Mouse (Mus musculus): ENCODE measurements around the gene Slc47a2. TPM values are rescaled to one million over a fixed set of nuclear protein-coding genes. Genes with fewer than 3 reads are reported as not detected.
A peak's percentile ranks its signal among the peaks of the same experiment; 100 is the strongest.

Slc47a2 gene
- polyA plus RNA-seq, 1 experiment from 2014 or later, result not detected

DNA sequence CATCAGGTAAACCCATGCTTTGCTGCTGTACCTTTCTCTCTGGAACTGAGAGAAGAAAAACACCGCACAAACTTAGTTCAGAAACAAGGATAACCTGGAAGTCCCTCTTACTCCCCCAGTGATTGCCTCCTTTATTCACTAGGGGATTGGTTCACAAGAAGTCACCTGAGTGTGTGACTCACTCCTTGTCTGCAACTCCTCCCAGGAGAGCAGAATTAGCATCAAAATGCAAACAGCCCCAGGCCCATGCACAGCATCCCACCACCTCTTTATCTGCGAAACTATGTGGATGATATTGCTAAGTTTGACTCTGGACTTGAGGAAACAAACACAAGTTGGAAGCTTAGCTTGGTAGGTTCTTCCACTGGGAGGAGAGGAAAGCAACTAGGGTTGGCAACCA, 45.3 kb downstream of the Slc47a2 start:
- Histone ChIP-seq H3K4me1 (peaks cover 15% of the 10 kb centered on the region), H3K36me3 (no peaks in the 10 kb centered on the region), H3K9me3 (no peaks in the 10 kb centered on the region; the same call in 1 of the 2 replicates), H3K27me3 (ENCODE audit: insufficient read depth, poor library complexity, severe bottlenecking) (no peaks in the 10 kb centered on the region), H3K27ac (no peak overlapping the region), H3K4me3 (no peak overlapping the region)
- WGBS, result 82% methylated on average over 2 of the region's 2 CpGs
- no peak for DNase-seq (ENCODE audit: low spot score)

DNA sequence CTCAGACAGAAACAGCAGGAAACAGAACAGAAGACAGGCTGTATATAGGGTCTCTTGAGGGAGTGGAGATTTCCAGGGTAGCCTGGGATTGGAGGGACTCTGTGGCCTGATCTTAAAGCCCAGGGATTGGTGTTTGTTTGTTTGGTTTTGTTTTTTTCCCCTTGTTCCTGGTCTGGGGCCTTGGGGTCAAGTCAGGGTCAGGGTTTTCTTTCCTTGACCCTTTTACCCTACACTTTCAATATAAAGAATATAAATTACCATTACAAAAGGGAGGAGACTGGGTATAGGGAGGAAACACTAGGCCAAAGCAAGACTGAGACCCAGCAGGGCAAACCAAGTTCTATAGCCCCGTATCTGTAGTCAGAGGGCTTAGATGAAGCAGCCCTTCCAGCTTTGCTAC, 46.1 kb downstream of the Slc47a2 start:
- peak; percentile 11 for DNase-seq (ENCODE audit: low spot score)
- 73% methylated on average over 1 of the region's 1 CpGs for WGBS

GRCm38 (mm10) chr11:61295556-61295955, 47.1 kb downstream of the Slc47a2 start:
- Histone ChIP-seq H3K4me3 (no peak overlapping the region), H3K36me3 (no peaks in the 10 kb centered on the region), H3K9me3 (no peaks in the 10 kb centered on the region; the same call in 1 of the 2 replicates), H3K27ac (no peak overlapping the region), H3K4me1 (peaks cover 6% of the 10 kb centered on the region), H3K27me3 (ENCODE audit: insufficient read depth, poor library complexity, severe bottlenecking) (no peaks in the 10 kb centered on the region)
- WGBS, result 79% methylated on average over 2 of the region's 2 CpGs
- DNase-seq (ENCODE audit: low spot score), result no peak

More for the DNA sequence above, 46.1 kb downstream of the Slc47a2 start:
- H3K4me3 ChIP-seq, result no peak overlapping the region
- no peaks in the 10 kb centered on the region for H3K27me3 ChIP-seq (ENCODE audit: insufficient read depth, poor library complexity, severe bottlenecking)
- H3K4me1 ChIP-seq, result peaks cover 12% of the 10 kb centered on the region
- no peaks in the 10 kb centered on the region; the same call in 1 of the 2 replicates for H3K9me3 ChIP-seq
- H3K27ac ChIP-seq, result no peak overlapping the region
- H3K36me3 ChIP-seq, result no peaks in the 10 kb centered on the region

DNA sequence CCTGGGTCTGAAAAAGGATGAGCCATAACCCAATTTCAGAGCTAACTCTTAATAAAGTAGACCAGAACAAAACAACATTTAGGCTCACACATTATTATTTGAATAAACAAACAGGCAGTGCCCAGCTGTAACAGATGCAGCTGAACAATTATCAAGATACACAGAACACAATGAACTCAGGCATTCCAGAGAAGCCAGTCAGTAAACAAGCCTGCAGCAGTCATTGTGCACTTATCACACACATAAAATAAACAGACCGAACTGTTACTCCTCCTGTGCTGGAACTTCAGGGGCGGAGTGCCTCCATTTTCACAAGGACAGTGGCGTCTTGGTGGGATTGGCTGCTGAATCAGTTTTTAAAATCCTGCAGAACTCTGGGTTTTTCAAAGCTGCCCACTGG, 48.2 kb downstream of the Slc47a2 start:
- no peak for DNase-seq (ENCODE audit: low spot score)
- Histone ChIP-seq H3K9me3 (no peaks in the 10 kb centered on the region; the same call in 1 of the 2 replicates), H3K27ac (no peak overlapping the region), H3K4me3 (no peak overlapping the region), H3K36me3 (no peaks in the 10 kb centered on the region), H3K27me3 (ENCODE audit: insufficient read depth, poor library complexity, severe bottlenecking) (no peaks in the 10 kb centered on the region), H3K4me1 (no peaks in the 10 kb centered on the region)
- 59% methylated on average over 3 of the region's 3 CpGs for WGBS

- Histone ChIP-seq H3K4me1 (no peaks in the 10 kb centered on the region), H3K9me3 (no peaks in the 10 kb centered on the region; the same call in 1 of the 2 replicates), H3K36me3 (no peaks in the 10 kb centered on the region), H3K27ac (no peak overlapping the region), H3K27me3 (ENCODE audit: insufficient read depth, poor library complexity, severe bottlenecking) (no peaks in the 10 kb centered on the region), H3K4me3 (no peak overlapping the region)
- 66% methylated on average over 2 of the region's 2 CpGs for WGBS
- DNase-seq (ENCODE audit: low spot score), result no peak
These were observed 49.4 kb downstream of the Slc47a2 start for GRCm38 (mm10) chr11:61293251-61293650.

DNA sequence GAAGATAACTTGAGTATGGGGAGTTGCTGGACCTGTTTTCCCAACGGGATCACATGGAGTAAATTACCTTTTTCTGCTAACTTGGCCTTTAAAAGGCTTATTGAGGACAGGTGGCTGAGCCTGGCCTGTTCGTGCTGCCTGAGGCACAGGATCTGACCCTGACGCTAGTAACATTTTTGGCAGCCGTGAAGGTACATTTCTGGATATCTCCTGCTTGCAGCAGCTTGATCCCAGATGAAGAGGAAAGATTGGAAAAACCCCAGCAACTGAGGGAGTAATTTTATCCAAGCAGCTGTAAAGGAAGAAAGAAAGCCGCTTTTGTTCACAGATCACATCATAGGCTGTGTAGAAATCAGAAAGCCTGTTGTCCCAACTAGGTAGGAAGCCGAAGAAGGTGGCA, 58.3 kb downstream of the Slc47a2 start:
- DNase-seq (ENCODE audit: low spot score), result no peak
- no peaks in the 10 kb centered on the region for H3K36me3 ChIP-seq
- H3K4me3 ChIP-seq, result no peak overlapping the region
- no peaks in the 10 kb centered on the region for H3K27me3 ChIP-seq (ENCODE audit: insufficient read depth, poor library complexity, severe bottlenecking)
- H3K4me1 ChIP-seq, result no peaks in the 10 kb centered on the region
- 80% methylated on average over 6 of the region's 6 CpGs for WGBS
- no peak overlapping the region for H3K27ac ChIP-seq
- H3K9me3 ChIP-seq, result no peaks in the 10 kb centered on the region

DNA sequence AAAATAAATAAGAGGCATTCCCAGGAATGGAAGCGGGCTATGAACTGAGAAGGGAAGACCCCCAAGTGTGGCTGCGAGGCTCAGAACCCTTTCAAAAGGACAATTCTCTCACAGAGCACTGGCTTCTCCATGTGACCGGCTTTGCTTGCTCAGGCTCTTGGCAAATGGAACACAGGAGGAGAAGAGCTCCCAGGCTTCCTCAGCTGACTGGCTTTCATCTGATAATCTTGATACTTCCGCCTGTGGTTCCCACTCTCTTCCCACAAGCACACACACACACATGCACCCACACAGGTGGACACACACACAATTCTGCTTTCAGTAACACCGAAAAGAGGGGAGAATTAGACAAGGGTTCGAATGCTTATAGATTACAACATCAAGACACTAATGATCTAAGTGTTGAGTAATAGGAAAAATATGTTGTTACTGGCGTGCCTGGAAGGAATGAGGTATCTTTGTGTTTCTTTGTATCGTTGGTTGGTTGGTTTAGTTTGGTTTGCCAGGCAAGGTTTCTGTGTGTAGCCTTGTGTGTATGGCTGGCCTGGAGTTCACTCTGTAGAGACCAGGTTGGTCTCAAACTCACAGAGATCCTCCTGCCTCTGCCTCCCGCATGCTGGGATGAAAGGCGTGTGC, 59.1 kb downstream of the Slc47a2 start:
- H3K36me3 ChIP-seq, result no peaks in the 10 kb centered on the region
- no peak overlapping the region for H3K4me3 ChIP-seq
- H3K27ac ChIP-seq, result no peak overlapping the region
- H3K4me1 ChIP-seq, result no peaks in the 10 kb centered on the region
- H3K9me3 ChIP-seq, result no peaks in the 10 kb centered on the region
- WGBS, result 69% methylated on average over 10 of the region's 10 CpGs
- no peaks in the 10 kb centered on the region; the same call in 1 of the 2 replicates for H3K27me3 ChIP-seq (ENCODE audit: insufficient read depth, poor library complexity, severe bottlenecking)
- no peak for DNase-seq (ENCODE audit: low spot score)

DNA sequence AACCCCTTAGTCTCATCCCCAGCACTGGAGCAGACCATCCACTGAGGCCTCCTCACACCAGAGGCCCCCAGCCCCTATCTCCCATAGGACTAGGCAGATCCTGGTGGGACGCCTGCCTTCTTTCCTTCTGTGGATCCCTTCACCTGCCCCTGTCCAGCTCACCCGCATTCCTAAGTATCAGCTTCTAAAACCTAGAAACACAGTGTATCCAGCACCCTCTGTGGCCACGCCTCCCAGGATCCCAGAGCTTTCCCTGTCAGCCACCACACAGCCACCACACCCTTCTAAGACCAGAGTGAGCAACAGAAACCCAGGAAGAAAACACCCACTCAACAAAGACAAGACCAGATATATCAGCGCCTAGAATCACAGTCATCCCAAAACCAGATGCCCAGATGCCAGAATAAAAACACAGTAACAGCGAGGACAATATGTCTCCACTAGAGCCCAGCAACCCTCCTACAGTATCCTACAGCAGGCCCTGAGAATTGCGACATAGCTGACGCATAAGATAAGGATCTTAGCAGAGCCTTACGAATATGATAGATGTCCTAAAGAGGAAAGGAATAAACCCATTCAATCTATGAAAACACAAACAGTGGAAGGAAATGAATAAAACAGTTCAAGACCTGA, 64.1 kb downstream of the Slc47a2 start:
- Histone ChIP-seq H3K4me1 (no peaks in the 10 kb centered on the region), H3K27me3 (ENCODE audit: insufficient read depth, poor library complexity, severe bottlenecking) (no peaks in the 10 kb centered on the region; the same call in 1 of the 2 replicates), H3K36me3 (no peaks in the 10 kb centered on the region), H3K4me3 (no peak overlapping the region), H3K9me3 (no peaks in the 10 kb centered on the region), H3K27ac (no peak overlapping the region)
- DNase-seq (ENCODE audit: low spot score), result no peak
- 75% methylated on average over 8 of the region's 8 CpGs for WGBS

- H3K4me1 ChIP-seq, result no peaks in the 10 kb centered on the region
- no peak overlapping the region for H3K27ac ChIP-seq
- no peaks in the 10 kb centered on the region; the same call in 1 of the 2 replicates for H3K27me3 ChIP-seq (ENCODE audit: insufficient read depth, poor library complexity, severe bottlenecking)
- H3K36me3 ChIP-seq, result no peaks in the 10 kb centered on the region
- no peak for DNase-seq (ENCODE audit: low spot score)
- WGBS, result 72% methylated on average over 2 of the region's 2 CpGs
- no peaks in the 10 kb centered on the region for H3K9me3 ChIP-seq
- no peak overlapping the region for H3K4me3 ChIP-seq
These were observed 64.7 kb downstream of the Slc47a2 start for GRCm38 (mm10) chr11:61277937-61278336.

DNA sequence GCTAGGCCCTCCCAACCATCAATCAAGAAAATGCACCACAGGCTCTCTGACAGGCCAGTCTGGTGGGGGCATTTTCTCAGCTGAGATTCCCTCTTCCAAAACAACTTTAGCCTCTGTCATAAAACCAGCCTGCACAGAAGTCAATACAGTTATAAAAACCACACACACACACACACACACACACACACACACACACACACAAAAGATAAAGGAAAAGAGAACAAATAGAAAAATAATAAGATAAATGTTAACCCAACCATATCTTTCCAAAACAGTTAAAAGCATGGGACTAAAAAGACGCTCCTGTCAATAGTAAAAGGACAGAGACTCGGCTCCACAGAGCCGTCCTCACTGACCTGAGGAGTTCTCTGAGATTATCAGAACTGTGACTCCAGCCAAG, 66.2 kb downstream of the Slc47a2 start:
- DNase-seq (ENCODE audit: low spot score), result no peak
- Histone ChIP-seq H3K27ac (no peak overlapping the region), H3K9me3 (no peaks in the 10 kb centered on the region), H3K4me3 (no peak overlapping the region), H3K27me3 (ENCODE audit: insufficient read depth, poor library complexity, severe bottlenecking) (no peaks in the 10 kb centered on the region; the same call in 1 of the 2 replicates), H3K4me1 (no peaks in the 10 kb centered on the region), H3K36me3 (no peaks in the 10 kb centered on the region)
- WGBS, result 73% methylated on average over 3 of the region's 3 CpGs

GRCm38 (mm10) chr11:61275106-61275505, 67.6 kb downstream of the Slc47a2 start:
- H3K4me3 ChIP-seq, result no peak overlapping the region
- no peak for DNase-seq (ENCODE audit: low spot score)
- no peaks in the 10 kb centered on the region for H3K4me1 ChIP-seq
- no peak overlapping the region for H3K27ac ChIP-seq
- no peaks in the 10 kb centered on the region for H3K36me3 ChIP-seq
- H3K9me3 ChIP-seq, result no peaks in the 10 kb centered on the region
- WGBS, result 72% methylated on average over 8 of the region's 8 CpGs
- H3K27me3 ChIP-seq (ENCODE audit: insufficient read depth, poor library complexity, severe bottlenecking), result no peaks in the 10 kb centered on the region; the same call in 1 of the 2 replicates

DNA sequence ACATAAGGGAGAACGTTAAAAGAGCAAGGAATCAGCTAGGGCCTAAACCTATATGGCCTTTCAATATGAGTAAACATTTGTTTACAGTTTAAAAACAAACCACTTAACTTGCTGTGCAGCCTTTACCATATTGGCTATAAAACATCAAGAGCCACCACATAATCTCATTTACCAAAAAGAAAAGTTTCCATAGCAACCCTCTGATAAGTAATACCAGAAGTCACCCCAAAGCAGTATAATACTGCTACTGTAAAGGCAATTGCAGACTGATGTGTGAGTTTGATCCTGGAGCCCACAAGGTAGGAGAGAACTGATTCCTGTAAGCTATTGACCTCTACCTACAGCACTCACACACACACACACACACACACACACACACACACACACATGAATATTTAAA, 68.2 kb downstream of the Slc47a2 start:
- no peak for DNase-seq (ENCODE audit: low spot score)
- Histone ChIP-seq H3K4me3 (no peak overlapping the region), H3K4me1 (no peaks in the 10 kb centered on the region), H3K9me3 (no peaks in the 10 kb centered on the region), H3K27me3 (ENCODE audit: insufficient read depth, poor library complexity, severe bottlenecking) (no peaks in the 10 kb centered on the region; the same call in 1 of the 2 replicates), H3K36me3 (no peaks in the 10 kb centered on the region), H3K27ac (no peak overlapping the region)
- 68% methylated on average over 1 of the region's 1 CpGs for WGBS

GRCm38 (mm10) chr11:61273928-61274327, 68.7 kb downstream of the Slc47a2 start:
- DNase-seq (ENCODE audit: low spot score), result no peak
- Histone ChIP-seq H3K36me3 (no peaks in the 10 kb centered on the region), H3K9me3 (no peaks in the 10 kb centered on the region), H3K4me1 (no peaks in the 10 kb centered on the region), H3K27me3 (ENCODE audit: insufficient read depth, poor library complexity, severe bottlenecking) (no peaks in the 10 kb centered on the region; the same call in 1 of the 2 replicates), H3K27ac (no peak overlapping the region), H3K4me3 (no peak overlapping the region)
- 88% methylated on average over 2 of the region's 2 CpGs for WGBS
